Mouse (Mus musculus) embryonic facial prominence, embryonic 12.5 days (tissue): ENCODE data around the gene Tbc1d20. TPM values are rescaled to one million over a fixed set of nuclear protein-coding genes. Genes with fewer than 3 reads are reported as not detected.

Source experiments
- ATAC-seq: fragments of 200-750 bp; cut with Nextera tagmentation; 2 replicates; pipeline ENCODE4 v1.8.0; 2017; ENCODE audit not compliant: insufficient number of reproducible peaks, insufficient read depth, low FRiP score, low TSS enrichment
- H3K27ac ChIP-seq: fragments of 300-500 bp; sonication (generic); 2 replicates; pipeline ENCODE4 v1.5.1; 2016; ENCODE audit warnings: mild to moderate bottlenecking
- H3K27me3 ChIP-seq: fragments of 300-500 bp; sonication (generic); 2 replicates; pipeline ENCODE4 v1.6.1; 2016; ENCODE audit warnings: mild to moderate bottlenecking, moderate library complexity
- H3K36me3 ChIP-seq: fragments of 300-500 bp; sonication (generic); 2 replicates; pipeline ENCODE4 v1.6.1; 2016; ENCODE audit warnings: mild to moderate bottlenecking
- H3K4me1 ChIP-seq: fragments of 300-500 bp; sonication (generic); 2 replicates; pipeline ENCODE4 v1.6.1; 2016
- H3K4me2 ChIP-seq: fragments of 300-500 bp; sonication (generic); replicated peaks from 2 replicates; pipeline ENCODE4 v1.6.1; 2016; ENCODE audit warnings: mild to moderate bottlenecking, moderate library complexity
- H3K4me3 ChIP-seq: fragments of 300-500 bp; sonication (generic); 2 replicates; pipeline ENCODE4 v1.5.1; 2016; ENCODE audit warnings: mild to moderate bottlenecking
- H3K9ac ChIP-seq: fragments of 300-500 bp; sonication (generic); 2 replicates; pipeline ENCODE4 v1.6.1; 2016; ENCODE audit warnings: mild to moderate bottlenecking, moderate library complexity
- H3K9me3 ChIP-seq: fragments of 300-500 bp; sonication (generic); 2 replicates; pipeline ENCODE4 v1.6.1; 2016; ENCODE audit warnings: mild to moderate bottlenecking, moderate library complexity
- WGBS: fragments of 180-500 bp; shearing (Covaris S2); methylation state at CpG from one replicate; pipeline ENCODE4 v1.1.7; 2016; 5-methylcytosine and 5-hydroxymethylcytosine counted together
- polyA plus RNA-seq: library from polyadenylated mRNA; unstranded; fragments of >200 nt; fragmentation: Nextera tagmentation; extraction: Ambion mirVana; gene quantifications from 2 replicates; pipeline ENCODE4 v1.2.1, GENCODE M21; 2016

Gene Tbc1d20
- polyA plus RNA-seq, 1 experiment from 2014 or later: 46.2 TPM

DNA sequence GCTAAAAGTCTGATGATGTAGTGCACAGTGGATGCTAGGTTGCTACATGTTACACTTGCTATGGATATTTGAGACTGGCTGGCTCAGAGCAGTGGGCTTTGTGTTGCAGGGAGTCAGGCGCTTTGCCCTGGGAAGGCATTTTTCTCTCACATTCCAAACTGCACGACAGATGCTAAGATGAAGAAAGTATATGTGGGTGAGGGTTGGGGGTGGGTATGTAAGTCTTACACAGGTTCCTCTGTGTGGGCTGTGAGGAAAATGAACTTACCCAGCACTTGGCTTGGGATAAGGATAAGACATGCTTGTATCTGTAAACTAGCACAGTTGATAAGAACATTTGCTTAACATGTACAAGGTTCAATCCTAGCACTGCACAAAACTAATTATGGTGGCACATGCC, 9.2 kb downstream of the Tbc1d20 start:
- 78% methylated on average over 2 of the region's 2 CpGs for WGBS
- ATAC-seq: no peak
- Histone ChIP-seq H3K4me3 (no peak overlapping the region), H3K9ac (no peak overlapping the region), H3K4me2 (no peak overlapping the region), H3K27me3 (no peaks in the 10 kb centered on the region), H3K9me3 (no peaks in the 10 kb centered on the region), H3K27ac (no peak overlapping the region), H3K4me1 (no peaks in the 10 kb centered on the region), H3K36me3 (peaks cover 45% of the 10 kb centered on the region)

DNA sequence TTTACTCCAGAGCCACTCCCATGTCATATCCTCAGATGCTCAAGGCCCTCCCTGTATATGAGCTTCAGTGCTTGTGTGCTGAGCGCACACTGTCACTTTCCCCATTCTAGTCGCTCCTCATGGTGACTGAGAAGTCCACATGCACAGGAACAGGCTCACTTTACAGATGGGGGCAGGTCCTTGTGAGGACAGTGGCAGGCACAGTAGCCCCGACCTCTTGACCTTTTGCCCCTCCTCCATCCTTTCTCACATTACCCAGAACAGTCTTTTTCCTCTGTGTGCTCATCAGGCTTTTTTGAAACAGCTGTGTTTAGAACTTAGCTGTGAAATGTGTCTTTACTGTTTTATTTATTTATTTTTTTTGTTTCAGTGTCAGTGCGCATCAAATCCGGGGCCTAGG, 10.2 kb downstream of the Tbc1d20 start:
- Histone ChIP-seq H3K4me2 (no peak overlapping the region), H3K4me3 (no peak overlapping the region), H3K9ac (no peak overlapping the region), H3K36me3 (peaks cover 54% of the 10 kb centered on the region), H3K9me3 (no peaks in the 10 kb centered on the region), H3K27me3 (no peaks in the 10 kb centered on the region), H3K27ac (no peak overlapping the region), H3K4me1 (no peaks in the 10 kb centered on the region)
- ATAC-seq: no peak
- WGBS: 44% methylated on average over 5 of the region's 5 CpGs

DNA sequence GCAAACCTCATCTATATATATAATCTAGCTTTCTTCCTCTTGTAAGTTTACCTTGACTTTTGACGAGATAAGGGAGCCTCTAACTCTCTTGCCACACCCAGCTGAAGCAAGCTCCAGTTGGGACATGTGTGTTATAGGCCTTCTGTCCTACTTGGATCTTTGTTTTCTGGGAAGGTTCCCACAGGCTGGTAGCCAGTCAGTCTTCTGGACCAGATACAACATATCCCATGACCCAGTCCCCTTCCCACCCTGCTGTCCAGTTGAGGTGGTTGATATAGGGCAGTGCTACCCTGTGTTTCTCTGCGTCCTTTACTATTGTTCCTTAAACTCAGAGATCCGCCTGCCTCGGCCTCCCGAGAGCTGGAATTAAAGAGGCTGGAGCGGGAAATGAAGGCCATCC, 11.9 kb downstream of the Tbc1d20 start:
- ATAC-seq: no peak
- Histone ChIP-seq H3K9ac (no peak overlapping the region), H3K4me2 (no peak overlapping the region), H3K4me1 (no peaks in the 10 kb centered on the region), H3K9me3 (no peaks in the 10 kb centered on the region), H3K27ac (no peak overlapping the region), H3K27me3 (no peaks in the 10 kb centered on the region), H3K36me3 (peaks cover 71% of the 10 kb centered on the region), H3K4me3 (no peak overlapping the region)
- WGBS: 99% methylated on average over 6 of the region's 6 CpGs

DNA sequence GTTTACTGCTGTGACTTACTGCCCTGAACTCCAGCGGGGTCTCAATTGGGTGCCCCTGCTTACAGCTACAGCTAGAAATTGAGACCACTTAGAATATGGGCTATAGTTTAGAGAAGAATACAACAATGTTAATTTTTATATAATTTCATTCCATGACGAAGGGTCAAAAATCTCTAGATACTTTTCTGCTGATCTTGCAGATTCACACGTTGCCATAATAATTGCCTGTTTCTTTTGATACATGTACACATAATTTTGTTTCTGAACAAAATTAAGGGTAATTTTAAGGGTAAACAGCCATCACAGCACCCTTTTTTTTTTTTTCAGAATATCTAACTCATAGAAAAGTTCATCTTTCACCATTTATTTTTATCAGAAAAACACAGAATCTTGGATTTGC, 13.6 kb downstream of the Tbc1d20 start:
- H3K4me2 ChIP-seq: no peak overlapping the region
- peaks cover 83% of the 10 kb centered on the region for H3K36me3 ChIP-seq
- H3K4me1 ChIP-seq: no peaks in the 10 kb centered on the region
- H3K9me3 ChIP-seq: no peaks in the 10 kb centered on the region
- no peak overlapping the region for H3K4me3 ChIP-seq
- H3K9ac ChIP-seq: no peak overlapping the region
- 90% methylated on average over 3 of the region's 3 CpGs for WGBS
- H3K27ac ChIP-seq: no peak overlapping the region
- no peak for ATAC-seq
- H3K27me3 ChIP-seq: no peaks in the 10 kb centered on the region

DNA sequence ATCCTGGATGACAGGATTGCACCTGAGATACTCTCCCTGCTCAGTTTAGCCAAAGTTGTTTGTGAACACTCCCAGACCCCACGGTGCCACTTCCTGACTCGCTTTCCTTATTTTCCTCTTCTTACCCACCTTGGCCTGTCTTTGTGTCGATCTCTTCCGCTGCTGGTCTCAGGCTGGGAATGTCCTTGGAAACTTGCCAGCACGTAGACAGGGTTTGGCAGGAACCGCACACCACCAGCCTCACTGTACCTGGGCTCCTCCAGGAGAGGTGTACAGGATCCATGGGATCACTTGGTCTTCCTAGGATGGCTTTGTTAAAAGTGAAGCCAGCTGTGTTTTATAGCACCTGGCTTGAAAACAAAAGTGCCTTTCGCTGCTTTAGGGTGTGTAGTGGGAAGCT, 19.4 kb downstream of the Tbc1d20 start:
- Histone ChIP-seq H3K4me1 (no peaks in the 10 kb centered on the region), H3K27me3 (no peaks in the 10 kb centered on the region), H3K9ac (no peak overlapping the region), H3K9me3 (no peaks in the 10 kb centered on the region), H3K4me3 (no peak overlapping the region), H3K4me2 (no peak overlapping the region), H3K36me3 (peaks cover 96% of the 10 kb centered on the region), H3K27ac (no peak overlapping the region)
- 88% methylated on average over 7 of the region's 7 CpGs for WGBS
- ATAC-seq: no peak

DNA sequence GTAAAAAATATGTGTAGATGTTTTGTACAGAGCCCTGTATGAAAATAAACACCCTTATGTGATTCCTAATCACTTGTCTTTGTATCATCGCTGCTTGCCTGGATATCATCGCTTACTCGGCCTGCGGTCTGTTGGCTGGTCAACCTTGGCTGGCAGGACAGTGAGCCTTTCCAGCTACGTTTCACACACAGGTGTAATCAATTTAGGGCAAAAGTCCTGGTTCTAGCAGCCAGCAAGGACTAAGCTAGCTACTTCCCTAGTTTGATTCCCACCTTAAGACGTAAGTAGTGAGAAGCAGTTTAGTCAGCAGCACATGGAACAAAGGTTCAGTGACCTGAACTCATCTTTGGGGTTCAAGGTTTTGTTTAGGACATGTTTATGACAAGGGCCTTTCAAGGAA, 20.3 kb downstream of the Tbc1d20 start:
- 83% methylated on average over 6 of the region's 6 CpGs for WGBS

DNA sequence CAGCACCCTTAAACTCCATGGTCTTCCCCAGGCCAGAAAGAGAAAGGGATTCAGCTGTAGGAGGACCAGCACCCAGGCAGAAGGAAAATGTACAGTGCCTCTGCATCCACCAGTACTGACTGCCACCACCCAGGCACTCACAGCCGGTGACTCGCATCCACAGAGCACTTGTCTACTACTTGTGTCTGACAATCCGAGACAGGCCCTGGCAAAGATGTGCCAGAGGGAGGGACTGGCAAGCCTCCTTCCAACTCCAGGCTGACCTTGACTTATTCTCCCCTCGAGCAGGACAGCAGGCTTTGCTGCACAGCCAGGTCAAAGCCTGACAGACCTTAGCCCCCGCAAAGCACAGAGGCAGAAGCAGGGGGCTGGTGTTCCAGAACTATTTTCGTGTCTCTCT, 23.4 kb downstream of the Tbc1d20 start:
- Histone ChIP-seq H3K9me3 (no peaks in the 10 kb centered on the region), H3K27ac (no peak overlapping the region), H3K4me1 (no peaks in the 10 kb centered on the region), H3K36me3 (peaks cover 90% of the 10 kb centered on the region), H3K27me3 (no peaks in the 10 kb centered on the region), H3K9ac (no peak overlapping the region), H3K4me2 (no peak overlapping the region), H3K4me3 (no peak overlapping the region)
- ATAC-seq: no peak
- 82% methylated on average over 6 of the region's 6 CpGs for WGBS

More for the DNA sequence above, 20.3 kb downstream of the Tbc1d20 start:
- H3K27ac ChIP-seq: no peak overlapping the region
- no peaks in the 10 kb centered on the region for H3K4me1 ChIP-seq
- no peaks in the 10 kb centered on the region for H3K27me3 ChIP-seq
- H3K4me2 ChIP-seq: no peak overlapping the region
- ATAC-seq: no peak
- no peaks in the 10 kb centered on the region for H3K9me3 ChIP-seq
- no peak overlapping the region for H3K9ac ChIP-seq
- H3K4me3 ChIP-seq: no peak overlapping the region
- H3K36me3 ChIP-seq: peaks cover 96% of the 10 kb centered on the region

DNA sequence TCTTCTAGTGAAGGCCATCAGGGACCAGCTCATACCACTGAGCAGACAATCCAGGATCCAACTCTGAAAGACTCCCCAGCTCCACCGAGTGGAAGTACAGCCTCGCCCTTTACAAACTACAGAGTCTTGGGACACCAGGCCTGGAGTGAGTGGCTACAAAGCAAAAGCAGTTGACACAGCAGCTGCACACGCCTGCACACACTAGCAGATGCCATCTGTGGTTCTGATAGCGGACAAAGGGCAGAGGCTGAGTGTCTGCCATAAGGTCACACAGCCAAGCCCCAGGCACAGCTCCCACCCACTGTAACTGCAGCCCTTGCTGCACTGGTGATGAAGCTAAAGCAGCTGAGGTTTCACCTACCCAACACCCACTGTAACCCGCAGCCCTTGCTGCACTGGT, 27.9 kb downstream of the Tbc1d20 start:
- Histone ChIP-seq H3K36me3 (peaks cover 92% of the 10 kb centered on the region), H3K27ac (no peak overlapping the region), H3K4me3 (no peak overlapping the region), H3K4me1 (no peaks in the 10 kb centered on the region), H3K27me3 (no peaks in the 10 kb centered on the region), H3K4me2 (no peak overlapping the region), H3K9ac (no peak overlapping the region), H3K9me3 (no peaks in the 10 kb centered on the region)
- ATAC-seq: no peak
- 86% methylated on average over 5 of the region's 5 CpGs for WGBS

DNA sequence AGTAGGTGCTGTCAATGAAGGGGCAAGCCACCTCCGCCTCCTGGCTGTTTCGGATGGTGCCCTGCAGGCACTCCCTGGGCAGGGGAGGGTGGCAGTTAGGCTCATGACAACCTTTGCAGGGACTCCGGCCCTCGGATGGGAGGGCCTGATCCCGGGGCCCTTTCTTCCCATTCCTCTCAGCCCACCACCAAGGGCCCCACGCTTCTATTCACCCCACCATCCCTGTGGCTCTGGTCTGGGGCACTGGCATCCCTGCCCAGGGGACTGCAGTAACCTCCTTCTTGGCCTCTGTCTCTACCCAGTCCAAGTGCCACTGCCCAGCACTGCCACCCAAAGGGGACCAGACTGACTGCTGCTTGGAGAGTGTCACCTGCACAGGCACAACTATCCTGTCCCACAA, 28.6 kb downstream of the Tbc1d20 start:
- ATAC-seq: no peak
- 91% methylated on average over 6 of the region's 6 CpGs for WGBS

DNA sequence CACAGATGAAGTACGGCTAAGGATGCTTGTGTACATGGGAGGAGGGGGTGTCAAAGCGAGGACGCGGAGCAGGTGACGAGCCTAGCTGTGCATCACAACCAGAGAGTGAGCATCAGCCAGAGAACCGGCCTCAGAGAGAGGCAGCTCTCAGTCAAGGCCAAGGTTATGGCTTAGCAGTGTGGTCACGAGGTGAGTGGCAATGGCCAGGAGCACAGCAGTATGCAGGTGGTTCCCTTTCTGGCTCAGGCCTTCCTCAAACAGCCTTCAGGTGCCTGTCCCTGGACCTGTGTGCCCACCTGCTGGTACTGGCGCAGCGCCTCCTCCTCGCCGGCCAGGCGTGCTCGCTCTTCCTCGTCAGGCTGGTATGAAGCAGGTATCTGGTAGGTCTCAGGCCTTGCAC, 30.3 kb downstream of the Tbc1d20 start:
- Histone ChIP-seq H3K27me3 (no peaks in the 10 kb centered on the region), H3K4me1 (no peaks in the 10 kb centered on the region), H3K27ac (no peak overlapping the region), H3K4me2 (no peak overlapping the region), H3K9ac (no peak overlapping the region), H3K36me3 (peaks cover 88% of the 10 kb centered on the region), H3K9me3 (no peaks in the 10 kb centered on the region), H3K4me3 (no peak overlapping the region)
- ATAC-seq: no peak
- WGBS: 93% methylated on average over 14 of the region's 14 CpGs

More for the DNA sequence above, 28.6 kb downstream of the Tbc1d20 start:
- peaks cover 92% of the 10 kb centered on the region for H3K36me3 ChIP-seq
- H3K27me3 ChIP-seq: no peaks in the 10 kb centered on the region
- no peaks in the 10 kb centered on the region for H3K9me3 ChIP-seq
- H3K4me2 ChIP-seq: no peak overlapping the region
- H3K4me1 ChIP-seq: no peaks in the 10 kb centered on the region
- H3K27ac ChIP-seq: no peak overlapping the region
- no peak overlapping the region for H3K4me3 ChIP-seq
- no peak overlapping the region for H3K9ac ChIP-seq

DNA sequence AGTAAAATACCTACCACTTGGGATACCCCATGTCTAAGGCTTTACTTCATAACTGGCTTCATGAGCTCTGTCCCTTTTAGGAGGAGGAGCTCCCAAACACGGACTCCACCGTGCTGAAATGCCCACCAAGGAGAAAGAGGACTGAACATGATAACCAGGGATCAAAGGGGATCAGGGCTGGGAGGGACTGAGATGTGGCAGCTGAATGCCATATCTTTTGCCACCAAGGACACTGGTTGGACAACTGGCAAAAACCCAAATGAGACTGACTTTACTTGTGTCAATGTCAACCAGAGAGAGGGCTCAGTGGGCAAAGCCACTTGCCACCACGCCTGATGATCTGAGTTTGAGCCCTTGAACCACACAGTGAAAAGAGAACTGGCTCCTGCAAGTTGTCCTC, 31.2 kb downstream of the Tbc1d20 start:
- Histone ChIP-seq H3K4me3 (no peak overlapping the region), H3K9ac (no peak overlapping the region), H3K36me3 (peaks cover 88% of the 10 kb centered on the region), H3K27ac (no peak overlapping the region), H3K9me3 (no peaks in the 10 kb centered on the region), H3K4me2 (no peak overlapping the region), H3K4me1 (0 out of 2 replicates have a peak, but pooled peaks cover 2% of the 10 kb centered on the region), H3K27me3 (no peaks in the 10 kb centered on the region)
- 87% methylated on average over 3 of the region's 3 CpGs for WGBS
- ATAC-seq: no peak

DNA sequence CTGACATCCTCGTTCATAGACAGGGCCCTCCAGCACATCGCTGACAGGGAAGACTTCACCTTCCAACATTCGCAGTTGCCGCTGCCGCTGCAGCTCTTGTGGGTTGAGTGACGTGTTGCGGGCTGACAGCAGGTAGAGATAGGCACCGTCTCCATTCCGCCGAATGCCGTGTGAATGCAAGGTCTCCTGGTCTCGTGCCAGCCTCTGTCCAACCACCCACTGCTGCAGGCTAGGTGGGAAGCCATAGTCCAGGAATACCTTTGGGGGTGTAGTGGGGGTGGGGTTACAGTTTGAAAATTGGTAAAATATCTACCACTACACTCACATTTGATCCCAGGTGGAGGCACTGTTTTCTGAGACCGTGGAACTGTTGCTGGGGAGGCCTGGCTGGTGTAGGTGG, 32.5 kb downstream of the Tbc1d20 start:
- Histone ChIP-seq H3K4me3 (no peak overlapping the region), H3K27ac (no peak overlapping the region), H3K27me3 (no peaks in the 10 kb centered on the region), H3K4me1 (peaks cover 14% of the 10 kb centered on the region), H3K4me2 (no peak overlapping the region), H3K9ac (no peak overlapping the region), H3K36me3 (peaks cover 85% of the 10 kb centered on the region), H3K9me3 (no peaks in the 10 kb centered on the region)
- 91% methylated on average over 13 of the region's 13 CpGs for WGBS
- no peak for ATAC-seq

DNA sequence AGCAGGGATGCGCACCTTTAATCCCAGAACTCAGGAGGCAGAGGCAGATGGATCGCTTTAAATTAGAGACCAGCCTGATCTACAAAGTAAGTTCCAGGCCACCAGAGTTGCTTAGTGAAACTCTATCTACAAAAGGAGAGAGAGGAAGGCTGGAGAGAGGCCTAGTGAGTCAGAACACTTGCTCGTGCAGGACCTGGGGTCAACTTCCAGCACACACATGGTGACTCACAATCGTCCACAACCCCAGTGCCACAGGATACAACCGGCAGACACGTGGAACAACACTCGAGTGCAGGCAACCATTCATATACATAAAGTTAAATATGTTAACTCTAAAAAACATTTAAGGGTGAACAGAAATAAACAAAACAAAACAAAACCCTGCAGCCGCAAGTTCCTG, 33.0 kb downstream of the Tbc1d20 start:
- Histone ChIP-seq H3K9ac (no peak overlapping the region), H3K4me1 (peaks cover 18% of the 10 kb centered on the region), H3K27ac (no peak overlapping the region), H3K4me3 (no peak overlapping the region), H3K36me3 (peaks cover 80% of the 10 kb centered on the region), H3K27me3 (no peaks in the 10 kb centered on the region), H3K4me2 (no peak overlapping the region), H3K9me3 (no peaks in the 10 kb centered on the region)
- 84% methylated on average over 8 of the region's 8 CpGs for WGBS
- ATAC-seq: no peak
